Mouse (Mus musculus): ENCODE results near the gene Trpv3. TPM values are rescaled to one million over a fixed set of nuclear protein-coding genes. Genes with fewer than 3 reads are reported as not detected.
"Not testable (repeated sequence)": the region's sequence is repeated elsewhere in the genome, so short reads cannot be mapped to it uniquely, and the experiment has no call there.

The Trpv3 gene
- total and polyA plus RNA-seq, 2 experiments from 2014 or later = 0.13 to 0.29 TPM

DNA sequence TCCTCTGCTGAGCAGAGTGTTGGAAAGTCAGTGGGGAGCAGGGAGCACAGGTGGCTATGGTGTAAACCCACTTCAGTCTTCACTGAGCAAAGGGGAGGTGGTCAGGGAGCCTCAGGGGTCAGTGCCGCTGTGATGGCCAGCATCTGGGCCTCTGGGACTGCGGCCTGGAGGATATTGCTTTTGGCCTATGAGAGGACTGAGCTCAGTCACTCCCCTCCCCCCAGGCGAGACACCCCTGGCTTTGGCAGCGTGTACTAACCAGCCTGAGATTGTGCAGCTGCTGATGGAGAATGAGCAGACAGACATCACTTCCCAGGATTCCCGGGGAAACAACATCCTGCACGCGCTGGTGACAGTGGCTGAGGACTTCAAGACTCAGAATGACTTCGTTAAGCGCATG, 16.2 kb downstream of the Trpv3 start:
- DNase-seq (no peak), ATAC-seq (no peak)
- no peak for TF ChIP-seq CTCF (IDR thresholded peaks at IDR 0.05; ENCODE audit: low read depth)
- Histone ChIP-seq H3K9me3 (ENCODE audit: low read length) (no peaks in the 10 kb centered on the region), H3K4me2 (ENCODE audit: low read depth) (no peak overlapping the region), H3K27ac (ENCODE audit: low read depth, low read length) (no peak overlapping the region), H3K36me3 (ENCODE audit: insufficient read depth) (no peaks in the 10 kb centered on the region), H3K4me1 (ENCODE audit: insufficient read depth) (no peaks in the 10 kb centered on the region), H3K4me3 (ENCODE audit: low read depth, low read length) (no peak overlapping the region), H3K27me3 (ENCODE audit: insufficient read depth, low read length) (no peaks in the 10 kb centered on the region), H3K9ac (no peak overlapping the region)
- WGBS = 74% methylated on average over 9 of the region's 9 CpGs

DNA sequence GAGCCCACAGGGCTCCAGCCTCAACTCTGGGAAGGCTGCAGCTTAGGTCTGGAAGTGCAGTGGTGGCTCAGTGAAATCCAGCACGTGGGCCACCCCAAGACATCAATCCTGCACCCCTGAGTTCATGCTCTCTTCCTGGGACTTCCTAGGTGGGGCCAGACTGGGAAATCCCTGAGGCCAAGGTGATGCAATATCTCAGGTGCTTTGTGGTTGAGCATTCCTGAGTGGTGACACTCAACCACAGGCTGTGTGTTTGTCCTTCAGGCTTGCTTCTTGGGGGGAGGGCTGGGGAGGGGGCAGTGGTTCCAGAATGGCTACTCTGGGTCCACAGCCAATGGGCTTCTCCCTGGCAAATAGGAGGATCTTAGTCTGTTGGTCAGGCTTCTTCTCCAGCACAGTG, 16.7 kb downstream of the Trpv3 start:
- DNase-seq (no peak), ATAC-seq (no peak)
- WGBS = 59% methylated on average over 1 of the region's 1 CpGs
- H3K27me3 ChIP-seq (ENCODE audit: insufficient read depth, low read length) = no peaks in the 10 kb centered on the region
- no peaks in the 10 kb centered on the region for H3K9me3 ChIP-seq (ENCODE audit: low read length)
- no peak for TF ChIP-seq CTCF (IDR thresholded peaks at IDR 0.05; ENCODE audit: low read depth)
- H3K4me1 ChIP-seq (ENCODE audit: insufficient read depth) = no peaks in the 10 kb centered on the region
- H3K9ac ChIP-seq = no peak overlapping the region
- no peak overlapping the region for H3K27ac ChIP-seq (ENCODE audit: low read depth, low read length)
- H3K4me2 ChIP-seq (ENCODE audit: low read depth) = no peak overlapping the region
- H3K4me3 ChIP-seq (ENCODE audit: low read depth, low read length) = no peak overlapping the region
- no peaks in the 10 kb centered on the region for H3K36me3 ChIP-seq (ENCODE audit: insufficient read depth)

DNA sequence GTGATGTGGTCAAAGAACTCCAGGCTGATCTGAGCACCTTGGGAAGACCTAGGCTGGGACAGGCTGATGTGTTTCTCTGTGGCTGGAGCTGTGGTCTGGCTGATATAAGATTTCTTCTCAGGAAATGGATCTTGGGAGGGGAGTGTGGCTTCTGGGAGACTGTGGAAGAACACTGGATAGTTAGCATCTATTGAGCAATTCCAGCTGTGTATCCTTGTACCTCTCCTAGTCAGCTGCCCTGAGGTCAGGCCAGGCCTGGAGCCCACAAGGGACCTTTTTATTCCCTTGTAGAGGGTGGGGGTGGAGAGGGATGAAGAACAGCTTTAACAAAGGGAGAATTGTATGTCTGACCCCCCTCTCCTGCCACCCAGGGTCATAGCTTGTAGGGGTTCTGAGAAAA, 17.2 kb downstream of the Trpv3 start:
- H3K9ac ChIP-seq = no peak overlapping the region
- H3K4me2 ChIP-seq (ENCODE audit: low read depth) = no peak overlapping the region
- no peak for DNase-seq
- no peak for TF ChIP-seq CTCF (IDR thresholded peaks at IDR 0.05; ENCODE audit: low read depth)
- no peak for ATAC-seq
- H3K4me3 ChIP-seq (ENCODE audit: low read depth, low read length) = no peak overlapping the region
- no peaks in the 10 kb centered on the region for H3K4me1 ChIP-seq (ENCODE audit: insufficient read depth)
- H3K36me3 ChIP-seq (ENCODE audit: insufficient read depth) = no peaks in the 10 kb centered on the region
- no peak overlapping the region for H3K27ac ChIP-seq (ENCODE audit: low read depth, low read length)
- H3K27me3 ChIP-seq (ENCODE audit: insufficient read depth, low read length) = no peaks in the 10 kb centered on the region
- no peaks in the 10 kb centered on the region for H3K9me3 ChIP-seq (ENCODE audit: low read length)

DNA sequence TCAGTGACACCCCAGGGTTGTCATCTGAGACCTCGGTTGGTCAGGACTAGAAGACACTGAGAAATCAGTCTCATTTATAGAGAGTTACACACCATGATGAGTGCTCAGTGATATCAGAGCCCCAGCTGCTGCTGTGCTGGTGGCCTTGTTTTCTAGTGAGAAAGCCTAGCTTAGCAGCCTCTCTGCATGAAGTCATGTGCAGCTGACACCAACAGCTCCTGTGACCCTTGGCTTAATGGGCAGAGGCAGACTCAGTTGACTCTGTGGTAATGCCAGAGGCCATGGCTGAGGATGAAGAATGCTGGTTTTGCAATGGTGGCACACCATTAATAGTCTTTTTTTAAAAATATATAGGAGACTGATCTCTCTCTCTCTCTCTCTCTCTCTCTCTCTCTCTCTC, 22.4 kb downstream of the Trpv3 start:
- 90% methylated on average over 1 of the region's 1 CpGs for WGBS
- Histone ChIP-seq H3K4me3 (ENCODE audit: low read depth, low read length) (no peak overlapping the region), H3K27ac (ENCODE audit: low read depth, low read length) (no peak overlapping the region), H3K4me1 (ENCODE audit: insufficient read depth) (no peaks in the 10 kb centered on the region), H3K27me3 (ENCODE audit: insufficient read depth, low read length) (no peaks in the 10 kb centered on the region), H3K9ac (no peak overlapping the region), H3K4me2 (ENCODE audit: low read depth) (no peak overlapping the region), H3K9me3 (ENCODE audit: low read length) (no peaks in the 10 kb centered on the region), H3K36me3 (ENCODE audit: insufficient read depth) (no peaks in the 10 kb centered on the region)
- no peak for DNase-seq
- no peak for TF ChIP-seq CTCF (IDR thresholded peaks at IDR 0.05; ENCODE audit: low read depth)
- no peak for ATAC-seq

DNA sequence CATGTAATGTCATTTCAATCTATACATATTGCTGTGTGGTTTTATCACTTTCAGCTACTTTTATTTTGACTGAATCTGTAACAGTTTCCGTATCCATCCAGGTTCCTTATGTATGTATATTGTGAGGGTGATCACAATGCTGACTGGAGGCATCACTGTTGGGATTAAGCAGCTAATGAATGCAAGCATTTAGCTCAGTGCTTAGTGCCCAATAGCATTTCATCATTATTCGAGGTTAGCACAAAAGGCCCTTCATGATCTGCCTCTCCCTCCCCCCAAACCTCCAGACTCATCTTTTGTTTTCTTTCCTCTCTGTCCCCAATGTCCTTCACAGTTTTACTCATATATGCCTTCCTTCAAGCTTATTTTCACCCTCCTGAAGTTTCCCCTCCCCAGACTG, 35.9 kb downstream of the Trpv3 start:
- no peak for TF ChIP-seq CTCF (IDR thresholded peaks at IDR 0.05; ENCODE audit: low read depth)
- Histone ChIP-seq H3K27ac (ENCODE audit: low read depth, low read length) (no peak overlapping the region), H3K9me3 (ENCODE audit: low read length) (no peaks in the 10 kb centered on the region), H3K27me3 (ENCODE audit: insufficient read depth, low read length) (no peaks in the 10 kb centered on the region), H3K36me3 (ENCODE audit: insufficient read depth) (no peaks in the 10 kb centered on the region), H3K4me2 (ENCODE audit: low read depth) (no peak overlapping the region), H3K9ac (no peak overlapping the region), H3K4me3 (ENCODE audit: low read depth, low read length) (no peak overlapping the region), H3K4me1 (ENCODE audit: insufficient read depth) (no peaks in the 10 kb centered on the region)
- DNase-seq = no peak
- ATAC-seq = no peak
- WGBS = 3% methylated on average over 2 of the region's 2 CpGs

DNA sequence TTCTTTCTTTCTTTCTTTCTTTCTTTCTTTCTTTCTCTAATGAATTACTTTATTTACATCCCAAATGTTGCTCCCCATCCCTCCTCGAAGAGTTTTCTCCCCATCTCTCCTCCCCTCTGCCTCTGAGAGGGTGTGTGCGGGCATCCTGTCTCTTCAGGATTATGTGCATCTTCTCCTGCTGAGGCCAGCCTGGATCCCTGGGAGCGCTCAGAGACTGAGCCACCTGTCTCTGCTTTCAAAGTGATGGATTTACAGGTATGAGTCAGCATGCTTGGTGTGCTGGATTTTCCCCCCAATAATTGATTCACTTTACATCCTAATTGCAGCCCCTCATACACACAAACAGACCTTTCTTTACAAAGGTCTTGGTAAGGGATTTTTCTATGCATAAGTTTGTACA, 48.8 kb downstream of the Trpv3 start:
- Histone ChIP-seq H3K9me3 (ENCODE audit: low read length) (no peaks in the 10 kb centered on the region), H3K4me2 (ENCODE audit: low read depth) (no peak overlapping the region), H3K4me3 (ENCODE audit: low read depth, low read length) (no peak overlapping the region), H3K9ac (no peak overlapping the region), H3K27ac (ENCODE audit: low read depth, low read length) (no peak overlapping the region), H3K4me1 (ENCODE audit: insufficient read depth) (no peaks in the 10 kb centered on the region), H3K27me3 (ENCODE audit: insufficient read depth, low read length) (no peaks in the 10 kb centered on the region), H3K36me3 (ENCODE audit: insufficient read depth) (no peaks in the 10 kb centered on the region)
- WGBS = 51% methylated on average over 3 of the region's 3 CpGs
- ATAC-seq (no peak), DNase-seq (no peak)
- no peak for TF ChIP-seq CTCF (IDR thresholded peaks at IDR 0.05; ENCODE audit: low read depth)

DNA sequence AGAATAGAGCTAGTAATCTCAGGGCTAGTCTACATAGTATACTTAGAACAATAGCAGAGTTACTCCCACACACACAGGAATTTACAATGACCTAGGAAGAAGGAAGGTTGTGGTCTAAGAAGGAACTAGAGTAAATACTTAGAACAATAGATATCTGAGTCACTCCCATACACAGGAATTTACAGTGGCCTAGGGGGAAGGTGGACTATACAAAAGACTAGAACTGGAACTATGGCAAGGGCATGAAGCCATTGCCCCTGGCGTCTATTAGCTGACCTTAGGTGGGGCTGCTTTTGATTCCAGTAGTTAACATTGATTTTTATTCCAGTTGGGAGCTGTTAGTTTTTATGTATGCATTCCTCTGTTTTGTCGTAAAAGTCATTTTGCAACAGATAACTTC, 51.4 kb downstream of the Trpv3 start:
- H3K27ac ChIP-seq (ENCODE audit: low read depth, low read length); H3K4me3 ChIP-seq (ENCODE audit: low read depth, low read length); H3K9me3 ChIP-seq (ENCODE audit: low read length); H3K36me3 ChIP-seq (ENCODE audit: insufficient read depth); DNase-seq; H3K4me1 ChIP-seq (ENCODE audit: insufficient read depth); H3K4me2 ChIP-seq (ENCODE audit: low read depth); ATAC-seq; H3K27me3 ChIP-seq (ENCODE audit: insufficient read depth, low read length); H3K9ac ChIP-seq: not testable (repeated sequence)
- 88% methylated on average over 2 of the region's 2 CpGs for WGBS

DNA sequence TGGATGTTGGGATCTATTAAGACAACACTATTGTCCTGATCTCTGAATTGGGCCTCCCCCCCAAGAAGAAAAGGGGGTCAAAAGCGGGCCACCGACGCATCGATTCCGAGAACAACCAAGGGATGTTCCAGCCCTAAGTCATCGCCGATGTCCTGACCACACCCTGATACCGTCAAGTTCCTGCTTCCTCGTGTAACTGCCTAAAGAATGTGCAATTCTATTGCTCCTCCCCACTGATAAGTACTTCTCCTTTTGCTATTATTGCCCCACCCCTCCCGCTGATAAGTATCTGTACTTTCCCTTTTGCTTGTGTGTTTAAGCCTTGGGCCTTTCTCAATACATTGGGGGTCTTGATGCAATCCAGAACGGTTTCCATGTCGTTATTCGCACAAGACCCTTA, 53.9 kb downstream of the Trpv3 start:
- WGBS = 95% methylated on average over 13 of the region's 13 CpGs
- not testable (repeated sequence) for H3K27me3 ChIP-seq (ENCODE audit: insufficient read depth, low read length); H3K4me1 ChIP-seq (ENCODE audit: insufficient read depth); ATAC-seq; DNase-seq; H3K4me3 ChIP-seq (ENCODE audit: low read depth, low read length); H3K27ac ChIP-seq (ENCODE audit: low read depth, low read length); H3K9me3 ChIP-seq (ENCODE audit: low read length); H3K4me2 ChIP-seq (ENCODE audit: low read depth); H3K36me3 ChIP-seq (ENCODE audit: insufficient read depth); H3K9ac ChIP-seq
